Mouse (Mus musculus): Measurements from ENCODE around the gene Casq2. TPM values are rescaled to one million over a fixed set of nuclear protein-coding genes. Genes with fewer than 3 reads are reported as not detected.

Gene Casq2
- polyA plus RNA-seq, 1 experiment from 2014 or later: 0.66 TPM

DNA sequence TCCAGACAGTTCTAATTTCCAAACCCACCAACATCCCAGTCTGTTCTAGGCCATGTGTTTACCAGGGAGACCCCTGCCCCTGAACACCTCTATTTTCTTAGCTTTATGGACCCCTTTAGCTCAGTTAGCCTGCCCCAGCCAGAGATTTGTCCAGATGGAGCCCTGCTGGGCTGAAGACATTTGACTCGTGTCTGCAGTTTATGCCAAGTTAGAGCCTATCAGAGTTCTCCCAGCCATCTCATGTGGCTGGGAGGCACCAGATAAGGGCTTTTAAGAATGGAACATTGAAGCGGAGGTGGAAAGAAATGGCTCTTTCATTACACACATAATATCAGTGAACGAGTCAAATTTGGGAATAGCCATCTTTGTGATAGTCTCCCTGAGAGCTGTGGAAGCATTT lies 57.3 kb downstream of the Casq2 start:
- no peak overlapping the region for H3K9ac ChIP-seq (ENCODE audit: low read length)
- 88% methylated on average over 3 of the region's 3 CpGs for WGBS
- no peak overlapping the region for H3K4me3 ChIP-seq (ENCODE audit: low read depth, low read length)
- no peaks in the 10 kb centered on the region for H3K4me1 ChIP-seq (replicated peaks; ENCODE audit: control insufficient read depth, insufficient read depth, low read length)
- no peak for ATAC-seq (replicated peaks; ENCODE audit: low FRiP score, low TSS enrichment, low read depth)
- no peak for DNase-seq (ENCODE audit: low spot score)
- no peak overlapping the region for H3K27ac ChIP-seq (ENCODE audit: low read depth)
- no peaks in the 10 kb centered on the region for H3K36me3 ChIP-seq (ENCODE audit: control insufficient read depth, insufficient read depth, low read length)
- no peaks in the 10 kb centered on the region for H3K27me3 ChIP-seq (replicated peaks; ENCODE audit: control insufficient read depth, insufficient read depth, low read length)
- no peak overlapping the region for H3K4me2 ChIP-seq (ENCODE audit: low read length)
- no peaks in the 10 kb centered on the region for H3K9me3 ChIP-seq (ENCODE audit: control insufficient read depth, low read length)

- no peaks in the 10 kb centered on the region for H3K27me3 ChIP-seq (replicated peaks; ENCODE audit: control insufficient read depth, insufficient read depth, low read length)
- DNase-seq (ENCODE audit: low spot score) (no peak), ATAC-seq (replicated peaks; ENCODE audit: low FRiP score, low TSS enrichment, low read depth) (no peak)
- no peaks in the 10 kb centered on the region for H3K9me3 ChIP-seq (ENCODE audit: control insufficient read depth, low read length)
- H3K4me2 ChIP-seq (ENCODE audit: low read length): no peak overlapping the region
- no peak overlapping the region for H3K4me3 ChIP-seq (ENCODE audit: low read depth, low read length)
- H3K4me1 ChIP-seq (replicated peaks; ENCODE audit: control insufficient read depth, insufficient read depth, low read length): peaks cover 7% of the 10 kb centered on the region; the same call in 1 of the 2 replicates
- H3K27ac ChIP-seq (ENCODE audit: low read depth): no peak overlapping the region
- 94% methylated on average over 4 of the region's 4 CpGs for WGBS
- H3K9ac ChIP-seq (ENCODE audit: low read length): no peak overlapping the region
- no peaks in the 10 kb centered on the region for H3K36me3 ChIP-seq (ENCODE audit: control insufficient read depth, insufficient read depth, low read length)
These were observed 58.2 kb downstream of the Casq2 start for GRCm38 (mm10) chr3:102144401-102144800.

DNA sequence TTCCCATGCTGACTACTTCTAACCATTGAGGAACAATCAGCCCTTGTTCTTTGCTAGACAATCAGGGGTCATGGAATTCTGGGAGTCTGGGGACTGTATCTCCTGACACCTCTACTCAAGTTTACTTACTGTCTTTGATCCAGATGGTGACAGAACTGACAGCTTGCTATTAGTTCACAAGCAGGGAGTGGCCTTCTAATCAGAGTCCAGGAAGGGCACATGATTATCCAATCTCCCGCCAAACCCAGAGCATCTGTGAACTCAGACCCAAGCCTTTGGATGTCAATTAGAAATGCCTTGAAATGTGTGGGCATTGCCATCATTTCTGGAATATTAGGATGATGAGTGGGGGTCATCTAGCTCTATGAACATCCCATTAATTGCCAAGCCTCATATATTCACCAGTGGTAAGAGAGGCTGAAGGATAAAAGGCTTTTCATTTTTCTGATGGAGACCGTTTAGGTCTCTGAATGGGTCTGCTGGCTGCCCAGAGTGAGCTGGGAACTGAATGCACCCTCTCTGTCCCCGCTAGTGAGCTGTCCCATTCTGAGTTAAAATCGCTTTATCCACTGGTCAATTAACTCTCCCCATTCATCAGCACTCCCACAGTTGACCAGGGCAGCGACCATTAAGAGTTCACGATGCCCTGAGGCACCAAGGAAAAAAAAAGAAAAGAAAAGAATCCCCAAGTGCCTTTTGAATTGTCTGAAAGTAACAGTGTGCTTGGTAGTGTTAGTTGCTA lies 59.6 kb downstream of the Casq2 start:
- Histone ChIP-seq H3K27ac (ENCODE audit: low read depth) (no peak overlapping the region), H3K27me3 (replicated peaks; ENCODE audit: control insufficient read depth, insufficient read depth, low read length) (no peaks in the 10 kb centered on the region), H3K36me3 (ENCODE audit: control insufficient read depth, insufficient read depth, low read length) (no peaks in the 10 kb centered on the region), H3K9ac (ENCODE audit: low read length) (no peak overlapping the region), H3K4me1 (replicated peaks; ENCODE audit: control insufficient read depth, insufficient read depth, low read length) (peaks cover 16% of the 10 kb centered on the region; the same call in 1 of the 2 replicates), H3K4me3 (ENCODE audit: low read depth, low read length) (no peak overlapping the region), H3K4me2 (ENCODE audit: low read length) (no peak overlapping the region), H3K9me3 (ENCODE audit: control insufficient read depth, low read length) (no peaks in the 10 kb centered on the region)
- 68% methylated on average over 6 of the region's 6 CpGs for WGBS
- DNase-seq (ENCODE audit: low spot score) (no peak), ATAC-seq (replicated peaks; ENCODE audit: low FRiP score, low TSS enrichment, low read depth) (0 out of 2 replicates have a peak, but pooled peaks have one; percentile 20)

DNA sequence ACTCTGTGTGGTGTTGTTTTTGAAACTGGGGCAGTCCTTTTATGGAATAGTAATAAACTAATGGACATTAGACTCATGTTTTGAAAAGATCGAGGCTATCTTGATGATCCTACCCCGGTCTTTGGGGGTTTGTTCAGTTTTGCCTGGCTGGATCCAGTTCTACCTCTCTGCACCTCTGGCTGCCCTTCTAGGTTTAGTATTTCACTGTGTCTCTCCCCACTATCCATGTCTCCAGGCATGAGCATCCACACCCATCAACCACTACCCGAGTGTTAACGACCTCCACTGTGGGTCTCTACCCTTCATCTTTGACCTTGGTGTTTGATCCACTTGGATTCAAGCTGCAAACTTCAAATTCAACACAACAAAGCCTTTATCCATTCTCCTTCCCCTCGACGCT lies 60.2 kb downstream of the Casq2 start:
- no peak overlapping the region for H3K9ac ChIP-seq (ENCODE audit: low read length)
- H3K4me1 ChIP-seq (replicated peaks; ENCODE audit: control insufficient read depth, insufficient read depth, low read length): peaks cover 16% of the 10 kb centered on the region; the same call in 1 of the 2 replicates
- WGBS: 91% methylated on average over 6 of the region's 6 CpGs
- ATAC-seq (replicated peaks; ENCODE audit: low FRiP score, low TSS enrichment, low read depth) (no peak), DNase-seq (ENCODE audit: low spot score) (no peak)
- no peak overlapping the region for H3K4me3 ChIP-seq (ENCODE audit: low read depth, low read length)
- H3K27ac ChIP-seq (ENCODE audit: low read depth): no peak overlapping the region
- no peak overlapping the region for H3K4me2 ChIP-seq (ENCODE audit: low read length)
- no peaks in the 10 kb centered on the region for H3K36me3 ChIP-seq (ENCODE audit: control insufficient read depth, insufficient read depth, low read length)
- H3K9me3 ChIP-seq (ENCODE audit: control insufficient read depth, low read length): no peaks in the 10 kb centered on the region
- no peaks in the 10 kb centered on the region for H3K27me3 ChIP-seq (replicated peaks; ENCODE audit: control insufficient read depth, insufficient read depth, low read length)

- ATAC-seq (replicated peaks; ENCODE audit: low FRiP score, low TSS enrichment, low read depth) (no peak), DNase-seq (ENCODE audit: low spot score) (no peak)
- 83% methylated on average over 4 of the region's 4 CpGs for WGBS
- H3K9ac ChIP-seq (ENCODE audit: low read length): no peak overlapping the region
- H3K4me1 ChIP-seq (replicated peaks; ENCODE audit: control insufficient read depth, insufficient read depth, low read length): peaks cover 16% of the 10 kb centered on the region; the same call in 1 of the 2 replicates
- H3K36me3 ChIP-seq (ENCODE audit: control insufficient read depth, insufficient read depth, low read length): no peaks in the 10 kb centered on the region
- H3K4me3 ChIP-seq (ENCODE audit: low read depth, low read length): no peak overlapping the region
- no peaks in the 10 kb centered on the region for H3K9me3 ChIP-seq (ENCODE audit: control insufficient read depth, low read length)
- no peak overlapping the region for H3K27ac ChIP-seq (ENCODE audit: low read depth)
- no peaks in the 10 kb centered on the region for H3K27me3 ChIP-seq (replicated peaks; ENCODE audit: control insufficient read depth, insufficient read depth, low read length)
- no peak overlapping the region for H3K4me2 ChIP-seq (ENCODE audit: low read length)
These were observed 61.0 kb downstream of the Casq2 start for GRCm38 (mm10) chr3:102147189-102147588.

- DNase-seq (ENCODE audit: low spot score) (no peak), ATAC-seq (replicated peaks; ENCODE audit: low FRiP score, low TSS enrichment, low read depth) (no peak)
- WGBS: 29% methylated on average over 7 of the region's 7 CpGs
- no peak overlapping the region for H3K27ac ChIP-seq (ENCODE audit: low read depth)
- H3K4me2 ChIP-seq (ENCODE audit: low read length): no peak overlapping the region
- H3K4me3 ChIP-seq (ENCODE audit: low read depth, low read length): no peak overlapping the region
- peaks cover 16% of the 10 kb centered on the region; the same call in 1 of the 2 replicates for H3K4me1 ChIP-seq (replicated peaks; ENCODE audit: control insufficient read depth, insufficient read depth, low read length)
- H3K27me3 ChIP-seq (replicated peaks; ENCODE audit: control insufficient read depth, insufficient read depth, low read length): no peaks in the 10 kb centered on the region
- no peaks in the 10 kb centered on the region for H3K9me3 ChIP-seq (ENCODE audit: control insufficient read depth, low read length)
- H3K9ac ChIP-seq (ENCODE audit: low read length): no peak overlapping the region
- H3K36me3 ChIP-seq (ENCODE audit: control insufficient read depth, insufficient read depth, low read length): no peaks in the 10 kb centered on the region
These were observed 63.7 kb downstream of the Casq2 start for GRCm38 (mm10) chr3:102149941-102150340.

- ATAC-seq (replicated peaks; ENCODE audit: low FRiP score, low TSS enrichment, low read depth) (no peak), DNase-seq (ENCODE audit: low spot score) (no peak)
- H3K4me1 ChIP-seq (replicated peaks; ENCODE audit: control insufficient read depth, insufficient read depth, low read length): peaks cover 16% of the 10 kb centered on the region; the same call in 1 of the 2 replicates
- H3K36me3 ChIP-seq (ENCODE audit: control insufficient read depth, insufficient read depth, low read length): peaks cover 6% of the 10 kb centered on the region
- H3K27me3 ChIP-seq (replicated peaks; ENCODE audit: control insufficient read depth, insufficient read depth, low read length): no peaks in the 10 kb centered on the region
- H3K27ac ChIP-seq (ENCODE audit: low read depth): 0 out of 2 replicates have a peak overlapping the region, but pooled peaks have one; percentile 52
- WGBS: 75% methylated on average over 4 of the region's 4 CpGs
- 0 out of 2 replicates have a peak overlapping the region, but pooled peaks have one; percentile 1 for H3K4me2 ChIP-seq (ENCODE audit: low read length)
- no peaks in the 10 kb centered on the region for H3K9me3 ChIP-seq (ENCODE audit: control insufficient read depth, low read length)
- H3K9ac ChIP-seq (ENCODE audit: low read length): no peak overlapping the region
- H3K4me3 ChIP-seq (ENCODE audit: low read depth, low read length): no peak overlapping the region
These were observed 65.6 kb downstream of the Casq2 start for GRCm38 (mm10) chr3:102151850-102152249.

GRCm38 (mm10) chr3:102152471-102152870 lies 66.3 kb downstream of the Casq2 start:
- H3K9me3 ChIP-seq (ENCODE audit: control insufficient read depth, low read length): no peaks in the 10 kb centered on the region
- peak; percentile 45 for ATAC-seq (replicated peaks; ENCODE audit: low FRiP score, low TSS enrichment, low read depth)
- peaks cover 13% of the 10 kb centered on the region for H3K36me3 ChIP-seq (ENCODE audit: control insufficient read depth, insufficient read depth, low read length)
- H3K4me2 ChIP-seq (ENCODE audit: low read length): peak overlapping the region; percentile 1; the same call in 1 of the 2 replicates
- H3K4me1 ChIP-seq (replicated peaks; ENCODE audit: control insufficient read depth, insufficient read depth, low read length): peaks cover 16% of the 10 kb centered on the region; the same call in 1 of the 2 replicates
- H3K27me3 ChIP-seq (replicated peaks; ENCODE audit: control insufficient read depth, insufficient read depth, low read length): no peaks in the 10 kb centered on the region
- 0 out of 2 replicates have a peak overlapping the region, but pooled peaks have one; percentile 25 for H3K9ac ChIP-seq (ENCODE audit: low read length)
- DNase-seq (ENCODE audit: low spot score): no peak
- WGBS: 45% methylated on average over 4 of the region's 4 CpGs
- no peak overlapping the region for H3K4me3 ChIP-seq (ENCODE audit: low read depth, low read length)
- H3K27ac ChIP-seq (ENCODE audit: low read depth): peak overlapping the region; percentile 52; the same call in 1 of the 2 replicates
